Mouse (Mus musculus): ENCODE measurements around the gene Zswim1. TPM values are rescaled to one million over a fixed set of nuclear protein-coding genes. Genes with fewer than 3 reads are reported as not detected.

Zswim1 gene
- total and polyA plus RNA-seq, 2 experiments: 0.55 to 4.4 TPM

DNA sequence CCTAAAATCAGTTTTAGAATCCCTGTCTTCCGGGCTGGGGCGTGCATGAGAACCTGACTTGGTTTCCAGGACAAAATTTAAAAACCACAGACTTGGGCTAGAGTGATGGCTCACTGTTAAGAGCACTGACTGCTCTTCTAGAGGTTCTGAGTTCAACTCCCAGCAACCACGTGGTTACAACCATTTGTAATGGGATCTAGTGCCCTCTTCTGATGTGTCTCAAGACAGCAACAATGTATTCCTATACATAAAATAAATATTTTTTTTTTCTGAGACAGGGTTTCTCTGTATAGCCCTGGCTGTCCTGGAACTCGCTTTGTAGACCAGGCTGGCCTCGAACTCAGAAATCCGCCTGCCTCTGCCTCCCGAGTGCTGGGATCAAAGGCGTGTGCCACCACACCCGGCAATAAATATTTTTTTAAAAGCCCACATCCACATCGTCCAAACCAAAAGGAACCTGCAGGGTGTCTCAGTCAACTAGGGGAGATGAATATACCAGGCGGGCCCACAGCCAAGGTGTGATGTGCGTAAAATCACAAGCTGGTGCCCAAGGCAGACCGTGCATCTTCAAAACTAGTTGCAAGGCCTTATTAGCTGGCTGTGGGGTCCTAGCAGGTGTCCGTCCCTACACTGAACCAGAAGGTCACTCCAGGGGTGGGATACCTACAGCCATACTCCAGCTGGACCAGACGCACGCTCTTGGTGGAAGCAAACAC is 9.7 kb downstream of the Zswim1 start:
- H3K9ac ChIP-seq (ENCODE audit: low read depth, low read length): no peak overlapping the region
- peaks cover 7% of the 10 kb centered on the region; the same call in 1 of the 2 replicates for H3K4me1 ChIP-seq (ENCODE audit: control insufficient read depth, insufficient read depth, low read length)
- no peaks in the 10 kb centered on the region for H3K36me3 ChIP-seq (ENCODE audit: control insufficient read depth, insufficient read depth, low read length)
- TF ChIP-seq CTCF (IDR thresholded peaks at IDR 0.05; ENCODE audit: low read depth, low read length): no peak
- TF ChIP-seq POLR2A (IDR thresholded peaks at IDR 0.05; ENCODE audit: extremely low read depth, insufficient read depth, low read length): no peak
- H3K4me3 ChIP-seq (ENCODE audit: insufficient read depth, low read depth, low read length): peak overlapping the region; percentile 62; the same call in 1 of the 2 replicates
- H3K27ac ChIP-seq (replicated peaks; ENCODE audit: insufficient read depth, low read depth, low read length): no peak overlapping the region
- no peak for DNase-seq (ENCODE audit: extremely low read depth, low read depth, low spot score)
- no peaks in the 10 kb centered on the region; the same call in 1 of the 2 replicates for H3K79me2 ChIP-seq (ENCODE audit: control insufficient read depth, insufficient read depth, low read length)
- no peaks in the 10 kb centered on the region for H3K27me3 ChIP-seq (ENCODE audit: control insufficient read depth, insufficient read depth, low read length)
- 67% methylated on average over 16 of the region's 16 CpGs for WGBS

DNA sequence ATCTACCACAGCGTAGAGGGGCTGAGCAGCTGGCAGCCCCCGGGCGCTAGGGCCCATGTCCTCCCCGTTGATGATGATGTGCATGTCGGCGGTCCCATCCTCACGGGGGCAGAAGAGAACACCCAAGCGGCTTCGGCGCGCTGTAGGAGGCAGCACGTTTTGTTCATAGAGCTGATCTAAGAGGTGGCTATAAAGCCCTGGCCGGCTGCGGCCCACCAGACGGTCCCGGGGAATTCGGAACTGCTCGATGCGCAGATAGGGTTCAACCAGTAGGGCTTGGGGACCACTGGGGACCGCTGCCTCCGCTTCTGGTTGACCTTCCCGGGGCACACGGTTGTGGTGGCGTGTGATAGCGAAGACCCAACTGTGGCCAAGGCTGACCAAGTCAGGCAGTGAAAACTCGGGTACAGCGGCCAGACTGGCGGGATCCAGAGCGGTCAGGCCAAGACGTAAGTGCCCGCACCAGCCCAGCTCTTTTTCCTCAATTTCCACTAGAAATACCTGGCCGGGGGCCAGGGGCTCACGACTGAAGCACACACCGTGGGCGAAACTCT is 10.3 kb downstream of the Zswim1 start, which contains the start of gene Ctsa:
Gene Ctsa, plus strand, starts transcription at position 126 of the 554 bp plus-strand sequence.
- WGBS: 1% methylated on average over 35 of the region's 35 CpGs
- peak within 1 kb of the TSS; percentile 79 for H3K9ac ChIP-seq (ENCODE audit: low read depth, low read length)
- TF ChIP-seq POLR2A (IDR thresholded peaks at IDR 0.05; ENCODE audit: extremely low read depth, insufficient read depth, low read length): 0 out of 2 replicates have a peak, but pooled peaks have one; percentile 40
- peak; percentile 79 for TF ChIP-seq CTCF (IDR thresholded peaks at IDR 0.05; ENCODE audit: low read depth, low read length)
- no peaks in the 10 kb centered on the region; the same call in 1 of the 2 replicates for H3K79me2 ChIP-seq (ENCODE audit: control insufficient read depth, insufficient read depth, low read length)
- DNase-seq (ENCODE audit: extremely low read depth, low read depth, low spot score): peak; percentile 55
- H3K36me3 ChIP-seq (ENCODE audit: control insufficient read depth, insufficient read depth, low read length): no peaks in the 10 kb centered on the region
- H3K4me3 ChIP-seq (ENCODE audit: insufficient read depth, low read depth, low read length): peak within 1 kb of the TSS; percentile 62
- H3K27me3 ChIP-seq (ENCODE audit: control insufficient read depth, insufficient read depth, low read length): no peaks in the 10 kb centered on the region
- peak within 1 kb of the TSS; percentile 83 for H3K27ac ChIP-seq (replicated peaks; ENCODE audit: insufficient read depth, low read depth, low read length)
- peaks cover 7% of the 10 kb centered on the region; the same call in 1 of the 2 replicates for H3K4me1 ChIP-seq (ENCODE audit: control insufficient read depth, insufficient read depth, low read length)

DNA sequence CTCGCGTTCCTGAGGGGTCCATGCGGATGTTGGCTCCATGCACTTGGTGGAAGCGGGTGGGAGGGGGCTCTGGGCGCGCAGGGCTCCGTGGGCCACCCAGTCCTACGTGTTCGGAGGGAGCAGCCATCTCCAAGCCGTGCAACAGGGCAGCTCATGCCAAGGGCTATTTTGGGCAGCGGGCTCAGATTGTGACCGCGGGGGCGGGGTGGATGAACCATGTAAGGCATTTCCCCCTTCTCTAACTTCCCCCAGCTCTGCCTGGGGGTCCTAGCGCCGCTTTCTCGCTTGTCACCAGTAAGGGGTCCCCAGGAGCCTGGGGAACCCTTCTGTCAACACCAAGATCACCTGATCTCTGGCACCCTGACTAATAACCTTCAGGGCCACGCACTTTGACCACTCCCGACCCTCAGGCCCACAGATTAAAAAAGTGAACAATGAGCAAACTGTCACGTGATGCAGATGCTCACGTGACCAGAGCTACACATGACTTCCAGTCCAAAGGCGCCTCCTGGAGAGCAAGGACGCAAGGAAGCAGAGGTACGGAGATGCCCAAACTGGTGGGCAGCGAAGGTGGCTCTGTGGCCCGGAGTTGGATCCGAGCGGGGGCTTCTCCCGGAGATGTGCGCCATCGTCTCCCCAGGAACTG is 11.0 kb downstream of the Zswim1 start, which contains the start of gene Neurl2:
Gene Neurl2, minus strand, starts transcription at position 143 of the 646 bp plus-strand sequence.
- DNase-seq (ENCODE audit: extremely low read depth, low read depth, low spot score): peak; percentile 86
- Histone ChIP-seq H3K4me1 (ENCODE audit: control insufficient read depth, insufficient read depth, low read length) (peaks cover 7% of the 10 kb centered on the region; the same call in 1 of the 2 replicates), H3K79me2 (ENCODE audit: control insufficient read depth, insufficient read depth, low read length) (no peaks in the 10 kb centered on the region; the same call in 1 of the 2 replicates), H3K36me3 (ENCODE audit: control insufficient read depth, insufficient read depth, low read length) (peaks cover 4% of the 10 kb centered on the region; the same call in 1 of the 2 replicates), H3K27me3 (ENCODE audit: control insufficient read depth, insufficient read depth, low read length) (no peaks in the 10 kb centered on the region), H3K9ac (ENCODE audit: low read depth, low read length) (peak within 1 kb of the TSS; percentile 79), H3K27ac (replicated peaks; ENCODE audit: insufficient read depth, low read depth, low read length) (peak within 1 kb of the TSS; percentile 83), H3K4me3 (ENCODE audit: insufficient read depth, low read depth, low read length) (peak within 1 kb of the TSS; percentile 62)
- under 1% methylated on average over 31 of the region's 31 CpGs for WGBS
- TF ChIP-seq POLR2A (IDR thresholded peaks at IDR 0.05; ENCODE audit: extremely low read depth, insufficient read depth, low read length) (peak; percentile 63; the same call in 1 of the 2 replicates), CTCF (IDR thresholded peaks at IDR 0.05; ENCODE audit: low read depth, low read length) (no peak)

- TF ChIP-seq CTCF (IDR thresholded peaks at IDR 0.05; ENCODE audit: low read depth, low read length): peak; percentile 16; the same call in 1 of the 2 replicates
- no peak for TF ChIP-seq POLR2A (IDR thresholded peaks at IDR 0.05; ENCODE audit: extremely low read depth, insufficient read depth, low read length)
- Histone ChIP-seq H3K4me3 (ENCODE audit: insufficient read depth, low read depth, low read length) (peak overlapping the region; percentile 62), H3K9ac (ENCODE audit: low read depth, low read length) (peak overlapping the region; percentile 56), H3K79me2 (ENCODE audit: control insufficient read depth, insufficient read depth, low read length) (no peaks in the 10 kb centered on the region; the same call in 1 of the 2 replicates), H3K27me3 (ENCODE audit: control insufficient read depth, insufficient read depth, low read length) (no peaks in the 10 kb centered on the region), H3K4me1 (ENCODE audit: control insufficient read depth, insufficient read depth, low read length) (peaks cover 7% of the 10 kb centered on the region; the same call in 1 of the 2 replicates), H3K36me3 (ENCODE audit: control insufficient read depth, insufficient read depth, low read length) (peaks cover 12% of the 10 kb centered on the region), H3K27ac (replicated peaks; ENCODE audit: insufficient read depth, low read depth, low read length) (peak overlapping the region; percentile 61)
- DNase-seq (ENCODE audit: extremely low read depth, low read depth, low spot score): peak; percentile 25
- WGBS: 50% methylated on average over 8 of the region's 8 CpGs
Observed at GRCm38 (mm10) chr2:164834531-164834930, 12.0 kb downstream of the Zswim1 start.

- Histone ChIP-seq H3K9ac (ENCODE audit: low read depth, low read length) (peak overlapping the region; percentile 6; the same call in 1 of the 2 replicates), H3K27ac (replicated peaks; ENCODE audit: insufficient read depth, low read depth, low read length) (no peak overlapping the region), H3K79me2 (ENCODE audit: control insufficient read depth, insufficient read depth, low read length) (no peaks in the 10 kb centered on the region; the same call in 1 of the 2 replicates), H3K27me3 (ENCODE audit: control insufficient read depth, insufficient read depth, low read length) (no peaks in the 10 kb centered on the region), H3K4me1 (ENCODE audit: control insufficient read depth, insufficient read depth, low read length) (peaks cover 7% of the 10 kb centered on the region; the same call in 1 of the 2 replicates), H3K36me3 (ENCODE audit: control insufficient read depth, insufficient read depth, low read length) (peaks cover 12% of the 10 kb centered on the region), H3K4me3 (ENCODE audit: insufficient read depth, low read depth, low read length) (no peak overlapping the region)
- TF ChIP-seq POLR2A (IDR thresholded peaks at IDR 0.05; ENCODE audit: extremely low read depth, insufficient read depth, low read length): no peak
- no peak for TF ChIP-seq CTCF (IDR thresholded peaks at IDR 0.05; ENCODE audit: low read depth, low read length)
- 97% methylated on average over 4 of the region's 4 CpGs for WGBS
- no peak for DNase-seq (ENCODE audit: extremely low read depth, low read depth, low spot score)
Observed at GRCm38 (mm10) chr2:164835164-164835563, 12.7 kb downstream of the Zswim1 start.

Data from liver, adult 2 months (tissue).